Mouse (Mus musculus) liver, embryonic 15.5 days (tissue): ENCODE measurements around the gene Atp2a3. TPM values are rescaled to one million over a fixed set of nuclear protein-coding genes. Genes with fewer than 3 reads are reported as not detected.

ENCODE experiments used
- ATAC-seq: fragments of 200-750 bp; cut with Nextera tagmentation; 2 replicates; pipeline ENCODE4 v1.8.0; 2017; ENCODE audit warnings: moderate number of reproducible peaks, mild to moderate bottlenecking, moderate library complexity; ENCODE audit not compliant: insufficient read depth
- H3K27ac ChIP-seq: fragments of 300-500 bp; sonication (generic); replicated peaks from 2 replicates; pipeline ENCODE4 v1.5.1; 2015; ENCODE audit warnings: mild to moderate bottlenecking, inconsistent platforms
- H3K27me3 ChIP-seq: fragments of 300-500 bp; sonication (generic); 2 replicates; pipeline ENCODE4 v1.6.1; 2015; ENCODE audit warnings: mild to moderate bottlenecking, inconsistent platforms
- H3K36me3 ChIP-seq: fragments of 300-500 bp; sonication (generic); replicated peaks from 2 replicates; pipeline ENCODE4 v1.6.1; 2015; ENCODE audit warnings: moderate library complexity, mild to moderate bottlenecking, inconsistent platforms
- H3K4me1 ChIP-seq: fragments of 300-500 bp; sonication (generic); replicated peaks from 2 replicates; pipeline ENCODE4 v1.6.1; 2015; ENCODE audit warnings: inconsistent platforms
- H3K4me2 ChIP-seq: fragments of 300-500 bp; sonication (generic); 2 replicates; pipeline ENCODE4 v1.6.1; 2015; ENCODE audit warnings: moderate library complexity, mild to moderate bottlenecking, inconsistent platforms
- H3K4me3 ChIP-seq: fragments of 300-500 bp; sonication (generic); replicated peaks from 2 replicates; pipeline ENCODE4 v1.5.1; 2015; ENCODE audit warnings: mild to moderate bottlenecking, inconsistent platforms
- H3K9ac ChIP-seq: fragments of 300-500 bp; sonication (generic); 2 replicates; pipeline ENCODE4 v1.6.1; 2015; ENCODE audit warnings: moderate library complexity, mild to moderate bottlenecking, inconsistent platforms
- H3K9me3 ChIP-seq: fragments of 300-500 bp; sonication (generic); replicated peaks from 2 replicates; pipeline ENCODE4 v1.6.1; 2016; ENCODE audit warnings: inconsistent platforms
- whole genome bisulfite sequencing: fragments of 180-500 bp; shearing (Covaris S2); methylation state at CpG from one replicate; pipeline ENCODE4 v1.1.7; 2015; ENCODE audit warnings: mixed read lengths; ENCODE audit not compliant: insufficient replicate concordance; 5-methylcytosine and 5-hydroxymethylcytosine counted together
- polyA plus RNA-seq: library from polyadenylated mRNA; unstranded; fragments of >200 nt; fragmentation: Nextera tagmentation; extraction: Ambion mirVana; gene quantifications from 2 replicates; pipeline ENCODE4 v1.2.1, GENCODE M21; 2015

Gene Atp2a3
- polyA plus RNA-seq, 1 experiment from 2014 or later: 10.6 TPM

DNA sequence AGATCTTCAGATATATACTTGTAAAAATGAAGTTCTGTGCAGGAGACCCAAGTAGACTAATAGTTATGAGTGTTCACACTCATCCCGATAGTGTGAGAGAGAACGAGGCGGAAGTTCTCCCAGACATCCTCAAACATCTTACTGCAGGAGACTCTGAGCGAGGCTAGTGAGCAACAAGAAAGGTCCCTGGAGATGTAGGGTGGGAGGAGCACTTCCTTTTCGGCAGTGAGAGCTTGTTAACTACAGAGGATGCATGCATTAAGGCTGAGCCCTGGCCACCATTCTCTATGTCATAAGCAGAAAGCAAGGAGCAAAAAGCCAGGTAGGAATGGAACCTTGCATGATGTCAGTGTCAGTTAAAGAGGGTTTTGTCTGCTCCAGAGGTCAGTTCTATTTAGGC is 26.3 kb downstream of the Atp2a3 start:
- Histone ChIP-seq H3K9me3 (no peaks in the 10 kb centered on the region), H3K36me3 (no peaks in the 10 kb centered on the region), H3K27me3 (no peaks in the 10 kb centered on the region), H3K9ac (no peak overlapping the region), H3K27ac (no peak overlapping the region), H3K4me3 (no peak overlapping the region), H3K4me2 (no peak overlapping the region), H3K4me1 (peaks cover 7% of the 10 kb centered on the region; the same call in 1 of the 2 replicates)
- WGBS: 46% methylated on average over 5 of the region's 5 CpGs
- ATAC-seq: no peak

DNA sequence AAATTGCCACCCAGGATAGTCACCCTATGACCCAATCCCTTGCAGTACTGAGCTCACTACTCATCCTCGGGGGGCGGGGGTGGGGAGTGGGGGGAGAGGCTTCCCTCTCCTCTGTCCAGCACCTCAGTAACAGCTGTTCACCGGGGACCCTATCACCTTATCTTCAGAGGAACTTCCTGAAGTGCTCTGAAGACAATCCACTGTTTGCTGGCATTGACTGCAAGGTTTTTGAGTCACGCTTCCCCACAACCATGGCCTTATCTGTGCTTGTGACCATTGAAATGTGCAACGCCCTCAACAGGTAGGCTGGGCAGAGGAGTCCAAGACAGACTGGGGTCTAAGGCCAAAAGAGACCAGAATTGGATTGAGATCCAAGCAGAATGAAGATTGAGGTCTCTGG is 26.8 kb downstream of the Atp2a3 start:
- WGBS: 10% methylated on average over 5 of the region's 5 CpGs
- no peak overlapping the region for H3K9ac ChIP-seq
- H3K27me3 ChIP-seq: no peaks in the 10 kb centered on the region
- H3K4me2 ChIP-seq: no peak overlapping the region
- no peak for ATAC-seq
- H3K36me3 ChIP-seq: no peaks in the 10 kb centered on the region
- peaks cover 9% of the 10 kb centered on the region for H3K4me1 ChIP-seq
- no peak overlapping the region for H3K27ac ChIP-seq
- no peak overlapping the region for H3K4me3 ChIP-seq
- H3K9me3 ChIP-seq: no peaks in the 10 kb centered on the region

DNA sequence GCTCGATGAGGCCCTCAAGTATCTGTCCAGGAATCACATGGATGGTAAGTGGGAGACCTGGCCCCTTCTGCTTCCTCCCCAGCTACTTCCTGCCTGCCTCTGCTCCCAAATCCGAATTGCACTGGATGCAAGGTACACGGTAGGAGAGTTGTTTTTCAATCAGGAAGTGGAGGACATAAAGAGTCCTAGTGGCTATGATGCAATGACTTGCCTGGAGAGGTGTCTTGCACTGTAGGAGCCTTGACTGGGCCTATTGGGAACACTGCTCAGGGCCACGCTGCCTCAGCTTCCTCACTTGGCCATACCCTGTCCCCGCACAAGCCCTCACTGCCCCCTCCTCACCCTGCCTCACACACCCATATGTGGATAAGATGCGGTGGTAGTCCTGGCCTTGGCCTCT is 28.1 kb downstream of the Atp2a3 start:
- WGBS: 53% methylated on average over 6 of the region's 6 CpGs
- no peaks in the 10 kb centered on the region for H3K27me3 ChIP-seq
- no peaks in the 10 kb centered on the region for H3K9me3 ChIP-seq
- no peak overlapping the region for H3K4me3 ChIP-seq
- H3K9ac ChIP-seq: no peak overlapping the region
- H3K36me3 ChIP-seq: no peaks in the 10 kb centered on the region
- H3K27ac ChIP-seq: no peak overlapping the region
- H3K4me2 ChIP-seq: no peak overlapping the region
- peaks cover 19% of the 10 kb centered on the region for H3K4me1 ChIP-seq
- ATAC-seq: no peak

DNA sequence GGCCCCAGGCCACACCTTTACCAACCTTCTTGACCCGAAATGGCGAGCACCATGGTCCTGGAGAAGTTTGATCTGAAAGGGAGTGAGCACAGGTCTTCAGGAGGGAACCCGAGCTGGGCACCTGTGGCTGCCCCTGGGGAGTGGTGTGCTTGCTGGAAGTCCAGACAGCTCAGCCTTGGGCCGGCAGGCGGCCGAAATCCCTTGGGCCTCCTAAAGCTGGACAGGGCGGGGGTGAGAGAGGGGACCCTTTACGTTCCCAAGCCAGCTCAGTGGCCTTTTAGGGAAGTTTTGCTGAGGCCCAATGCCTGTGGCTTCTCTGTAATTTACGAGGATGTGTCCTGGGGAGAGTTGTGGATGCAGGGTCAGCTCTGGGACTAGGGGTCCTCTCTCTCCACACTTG is 29.7 kb downstream of the Atp2a3 start:
- Histone ChIP-seq H3K4me1 (peaks cover 20% of the 10 kb centered on the region), H3K27me3 (no peaks in the 10 kb centered on the region), H3K4me2 (no peak overlapping the region), H3K27ac (no peak overlapping the region), H3K36me3 (no peaks in the 10 kb centered on the region), H3K4me3 (no peak overlapping the region), H3K9me3 (no peaks in the 10 kb centered on the region), H3K9ac (no peak overlapping the region)
- no peak for ATAC-seq
- 66% methylated on average over 9 of the region's 9 CpGs for WGBS

DNA sequence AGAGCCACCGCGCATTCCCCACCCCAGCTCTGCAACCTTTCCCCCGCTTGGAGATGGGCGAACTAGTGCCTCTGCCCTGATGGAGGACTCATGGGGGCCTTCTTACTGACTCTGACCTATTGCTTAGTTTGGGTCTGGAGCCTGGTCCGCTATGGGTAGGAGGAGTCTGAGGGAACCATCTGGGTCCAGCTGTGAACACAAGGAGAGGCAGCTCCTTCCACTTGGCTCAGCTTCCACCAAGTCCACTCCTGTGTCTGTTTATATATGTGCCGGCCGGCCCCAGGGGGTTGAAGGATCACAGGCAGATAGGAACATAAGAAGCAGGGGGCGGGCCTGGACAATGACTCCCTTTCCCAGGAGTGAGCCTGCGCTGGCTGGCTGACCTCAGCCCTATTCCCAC is 31.0 kb downstream of the Atp2a3 start:
- H3K9me3 ChIP-seq: no peaks in the 10 kb centered on the region
- peaks cover 20% of the 10 kb centered on the region for H3K4me1 ChIP-seq
- no peak overlapping the region for H3K27ac ChIP-seq
- H3K4me2 ChIP-seq: no peak overlapping the region
- 69% methylated on average over 9 of the region's 9 CpGs for WGBS
- no peaks in the 10 kb centered on the region for H3K36me3 ChIP-seq
- no peak overlapping the region for H3K4me3 ChIP-seq
- H3K9ac ChIP-seq: no peak overlapping the region
- ATAC-seq: no peak
- no peaks in the 10 kb centered on the region for H3K27me3 ChIP-seq

DNA sequence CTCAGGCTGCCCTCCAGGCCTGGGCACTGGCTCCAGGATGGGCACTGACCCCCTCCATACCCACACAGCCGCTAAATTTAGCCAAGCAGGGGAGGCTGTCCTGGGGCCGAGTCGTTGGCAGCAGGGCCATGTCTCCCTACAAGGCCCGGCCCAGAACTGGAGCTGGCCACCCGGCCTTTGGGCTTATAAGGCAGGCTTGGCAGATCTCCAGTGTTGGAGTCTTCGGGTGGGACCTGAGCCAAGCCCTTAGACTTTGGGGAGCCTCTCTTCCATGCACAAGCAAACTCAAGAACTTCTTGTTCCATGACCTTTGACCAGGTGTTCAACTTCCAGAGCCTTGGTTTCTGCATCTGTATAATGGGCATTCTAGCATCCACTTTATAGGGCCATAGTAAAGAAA is 35.4 kb downstream of the Atp2a3 start:
- Histone ChIP-seq H3K36me3 (no peaks in the 10 kb centered on the region), H3K27me3 (0 out of 2 replicates have a peak, but pooled peaks cover 5% of the 10 kb centered on the region), H3K27ac (no peak overlapping the region), H3K9me3 (no peaks in the 10 kb centered on the region), H3K4me2 (no peak overlapping the region), H3K9ac (no peak overlapping the region), H3K4me1 (peaks cover 26% of the 10 kb centered on the region), H3K4me3 (no peak overlapping the region)
- WGBS: 76% methylated on average over 6 of the region's 6 CpGs
- no peak for ATAC-seq

DNA sequence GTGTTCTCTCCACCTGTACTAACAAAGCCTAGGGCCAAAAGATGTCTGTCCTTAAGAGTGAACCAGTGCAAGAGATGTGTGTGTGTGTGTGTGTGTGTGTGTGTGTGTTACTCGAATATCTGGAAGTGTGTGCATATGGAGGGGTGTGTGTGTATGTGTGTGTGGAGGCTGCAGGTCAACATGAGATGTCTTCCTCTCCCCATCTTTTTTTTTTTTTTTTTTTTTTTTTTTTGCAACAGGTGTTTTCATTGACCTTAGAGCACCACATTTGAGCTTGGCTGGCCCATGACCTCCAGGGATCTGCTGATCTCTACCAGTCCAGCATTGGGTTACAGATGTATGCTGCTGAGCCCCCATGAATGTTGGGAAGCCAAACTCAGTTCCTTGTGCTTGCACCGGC is 35.8 kb downstream of the Atp2a3 start:
- H3K4me3 ChIP-seq: no peak overlapping the region
- ATAC-seq: no peak
- no peak overlapping the region for H3K27ac ChIP-seq
- H3K4me2 ChIP-seq: no peak overlapping the region
- H3K9ac ChIP-seq: no peak overlapping the region
- 52% methylated on average over 2 of the region's 2 CpGs for WGBS
- peaks cover 26% of the 10 kb centered on the region for H3K4me1 ChIP-seq
- no peaks in the 10 kb centered on the region for H3K36me3 ChIP-seq
- H3K9me3 ChIP-seq: no peaks in the 10 kb centered on the region
- H3K27me3 ChIP-seq: 0 out of 2 replicates have a peak, but pooled peaks cover 5% of the 10 kb centered on the region

DNA sequence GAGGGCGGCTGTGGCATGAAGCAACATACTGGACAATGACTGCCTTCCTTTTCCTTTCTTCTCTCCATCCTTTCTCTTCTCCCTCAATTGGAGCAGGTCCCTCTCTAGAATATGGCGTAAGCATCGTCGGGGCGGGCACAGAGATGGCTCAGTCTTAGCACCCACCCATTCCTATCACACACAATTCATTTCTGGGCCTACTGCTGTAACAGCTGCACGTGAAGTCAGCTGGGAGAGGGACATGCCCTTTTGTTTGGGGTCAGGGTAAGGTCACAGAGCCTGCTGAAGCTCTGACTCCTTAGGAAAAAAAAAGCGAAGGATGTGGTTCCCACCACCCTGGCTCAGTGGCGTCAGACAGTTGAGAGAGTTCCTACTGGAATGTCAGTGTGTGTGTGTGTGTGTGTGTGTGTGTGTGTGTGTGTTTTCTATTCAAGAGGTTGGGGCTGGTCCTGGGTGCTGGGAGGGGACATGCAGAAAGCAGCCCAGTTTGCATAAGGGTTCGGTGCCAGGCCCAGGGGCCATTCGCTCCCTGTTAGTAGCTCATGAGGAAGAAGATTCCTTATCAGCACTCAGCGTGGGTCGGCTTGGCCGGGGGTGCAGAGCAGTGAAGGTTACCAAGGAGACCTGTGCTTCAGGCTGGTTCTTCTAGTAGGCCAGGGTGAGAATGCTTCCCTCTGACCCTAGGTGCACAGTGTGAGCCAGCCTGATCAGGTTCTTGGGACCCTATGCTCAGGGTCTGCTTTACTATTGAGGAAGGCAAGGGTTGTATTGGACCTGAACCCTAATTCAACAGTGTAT is 36.8 kb downstream of the Atp2a3 start:
- Histone ChIP-seq H3K4me3 (no peak overlapping the region), H3K4me1 (peaks cover 25% of the 10 kb centered on the region), H3K9me3 (no peaks in the 10 kb centered on the region), H3K9ac (no peak overlapping the region), H3K4me2 (no peak overlapping the region), H3K27me3 (0 out of 2 replicates have a peak, but pooled peaks cover 5% of the 10 kb centered on the region), H3K36me3 (no peaks in the 10 kb centered on the region), H3K27ac (no peak overlapping the region)
- WGBS: 29% methylated on average over 13 of the region's 13 CpGs
- no peak for ATAC-seq

DNA sequence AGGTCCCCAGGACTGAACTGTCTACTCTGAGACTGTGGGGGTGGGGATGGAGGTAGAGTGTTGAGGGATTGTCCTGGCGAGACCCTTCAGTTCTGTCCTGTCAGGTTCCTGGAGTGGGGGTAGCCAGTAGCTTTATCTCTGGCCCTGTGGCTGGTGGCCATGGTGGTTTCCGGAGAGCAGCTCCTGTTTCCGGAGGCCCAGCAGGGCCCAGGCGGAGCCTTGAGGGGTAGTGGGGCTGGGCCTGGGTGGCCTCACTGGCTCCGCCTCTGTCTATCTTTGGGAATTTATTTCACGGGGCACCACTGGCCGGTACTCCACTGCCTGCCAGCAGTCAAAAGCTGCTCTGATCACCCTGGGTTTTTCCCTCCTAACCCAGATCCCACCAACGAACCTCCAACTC is 37.8 kb downstream of the Atp2a3 start, which contains the start of gene P2rx1:
P2rx1 (plus strand) TSS at position 333 of the 400 bp plus-strand sequence.
- WGBS: 7% methylated on average over 8 of the region's 8 CpGs
- H3K9ac ChIP-seq: no peak within 1 kb of the TSS
- H3K27ac ChIP-seq: peak within 1 kb of the TSS; percentile 33; the same call in 1 of the 2 replicates
- peak; percentile 60; the same call in 1 of the 2 replicates for ATAC-seq
- peak within 1 kb of the TSS; percentile 34 for H3K4me2 ChIP-seq
- H3K4me3 ChIP-seq: peak within 1 kb of the TSS; percentile 22
- 0 out of 2 replicates have a peak, but pooled peaks cover 5% of the 10 kb centered on the region for H3K27me3 ChIP-seq
- no peaks in the 10 kb centered on the region for H3K36me3 ChIP-seq
- no peaks in the 10 kb centered on the region for H3K9me3 ChIP-seq
- H3K4me1 ChIP-seq: peaks cover 17% of the 10 kb centered on the region

DNA sequence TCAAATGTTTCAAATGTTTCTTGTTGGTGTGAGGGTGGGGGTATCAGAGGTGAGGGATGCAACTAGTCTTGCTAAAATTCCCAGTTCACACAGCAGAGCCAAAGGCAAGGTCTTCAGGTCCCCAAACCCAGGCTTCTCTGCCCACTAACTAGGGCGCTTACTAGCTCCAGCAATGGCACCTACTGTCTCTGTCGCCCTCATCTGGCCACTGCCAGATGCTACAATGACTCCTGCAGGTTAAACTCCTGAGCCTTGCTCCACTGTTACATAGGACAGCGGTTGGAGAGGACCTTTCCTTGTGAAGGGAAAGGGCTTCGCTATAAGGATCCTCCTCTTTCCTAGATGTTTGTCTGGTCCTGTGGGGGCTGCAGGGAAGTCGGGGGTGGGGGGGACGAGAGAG is 40.1 kb downstream of the Atp2a3 start:
- H3K4me1 ChIP-seq: peaks cover 13% of the 10 kb centered on the region
- peak overlapping the region; percentile 15; the same call in 1 of the 2 replicates for H3K4me2 ChIP-seq
- 10% methylated on average over 6 of the region's 6 CpGs for WGBS
- H3K9me3 ChIP-seq: no peaks in the 10 kb centered on the region
- no peak overlapping the region for H3K4me3 ChIP-seq
- H3K27ac ChIP-seq: no peak overlapping the region
- no peaks in the 10 kb centered on the region for H3K36me3 ChIP-seq
- ATAC-seq: no peak
- no peak overlapping the region for H3K9ac ChIP-seq
- H3K27me3 ChIP-seq: 0 out of 2 replicates have a peak, but pooled peaks cover 5% of the 10 kb centered on the region

DNA sequence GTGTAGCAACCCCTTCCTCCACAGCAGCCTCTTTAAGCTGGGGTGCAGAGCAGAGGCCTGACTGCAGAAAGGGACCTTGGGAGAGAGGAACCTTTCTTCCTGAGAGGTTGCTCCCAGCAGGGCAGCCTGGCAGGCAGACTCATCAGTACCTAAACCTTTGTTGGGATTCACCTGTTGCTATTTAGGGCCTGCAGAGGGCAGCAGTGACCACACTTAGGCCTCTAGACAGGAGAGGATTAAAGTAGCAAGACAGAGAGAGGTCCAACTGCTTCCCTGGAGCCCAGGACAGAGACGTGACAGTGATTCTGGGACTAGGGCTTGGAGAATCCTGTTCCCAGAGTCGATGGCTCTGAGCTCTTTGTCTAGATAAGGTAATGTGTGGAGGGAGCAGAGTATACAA is 45.4 kb downstream of the Atp2a3 start:
- WGBS: 8% methylated on average over 2 of the region's 2 CpGs
- H3K4me1 ChIP-seq: no peaks in the 10 kb centered on the region
- H3K9me3 ChIP-seq: no peaks in the 10 kb centered on the region
- no peak for ATAC-seq
- no peak overlapping the region for H3K4me2 ChIP-seq
- H3K9ac ChIP-seq: no peak overlapping the region
- no peak overlapping the region for H3K27ac ChIP-seq
- no peaks in the 10 kb centered on the region for H3K36me3 ChIP-seq
- H3K4me3 ChIP-seq: no peak overlapping the region
- peaks cover 4% of the 10 kb centered on the region; the same call in 1 of the 2 replicates for H3K27me3 ChIP-seq
